Mouse (Mus musculus) heart, adult 2 months (tissue): ENCODE measurements around the gene Trappc11.

Source experiments
- CTCF ChIP-seq: fragments of 200-600 bp; IDR thresholded peaks from 2 replicates; pipeline ENCODE4 v1.8.1; 2022; ENCODE audit warnings: antibody characterized with exemption, mild to moderate bottlenecking, moderate library complexity
- POLR2A ChIP-seq: fragments of 200-500 bp; IDR thresholded peaks from 2 replicates; pipeline ENCODE4 v1.6.1; 2011; ENCODE audit warnings: mild to moderate bottlenecking, low read depth, low read length, control low read depth; ENCODE audit not compliant: insufficient read depth

GRCm38 (mm10) chr8:47560801-47561200, 27.5 kb upstream of the Trappc11 start:
- no peak for TF ChIP-seq CTCF
- TF ChIP-seq POLR2A, result no peak
